Comparison of ENCODE assay signal across 26 mouse cellular contexts in the genomic region with DNA sequence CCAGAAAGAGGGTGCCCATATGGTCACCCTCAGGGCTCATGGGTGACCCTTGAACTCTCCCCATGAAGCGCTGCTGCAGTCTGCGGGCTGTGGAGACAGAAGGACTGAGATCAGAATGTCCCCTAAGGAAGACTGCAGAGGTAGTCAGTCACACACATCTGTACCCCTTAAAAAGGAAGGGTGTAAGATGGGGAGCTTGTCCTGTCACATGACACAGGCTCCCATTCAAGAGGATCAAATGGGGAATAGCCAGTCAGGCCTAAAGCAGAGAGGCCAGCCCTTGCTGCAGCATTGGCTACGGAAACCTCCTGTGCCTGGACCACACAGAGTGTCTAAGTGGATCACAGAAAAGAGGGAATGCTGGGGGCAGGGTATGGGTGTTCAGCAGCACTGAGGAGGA. TPM values are rescaled to one million over a fixed set of nuclear protein-coding genes. Genes with fewer than 3 reads are reported as not detected.
DNase-seq lines count a peak whose midpoint lies in the region; ATAC-seq lines count a peak whose summit lies in the region.
"Had no signal": no experiment of that assay in that cellular context is flagged by ENCODE, and none has a peak within 500 bp of the region (broad histone marks: within the 10 kb centered on the region; RNA-seq: fewer than 3 reads in every experiment).

No protein-coding gene starts in this region.

- H3K9ac ChIP-seq in kidney, embryonic 15.5 days: no peak overlapping the region
- H3K9ac ChIP-seq in midbrain, embryonic 13.5 days (replicated peaks): 0 out of 2 replicates have a peak overlapping the region, but pooled peaks have one; percentile 2
- no peak overlapping the region for H3K9ac ChIP-seq in midbrain, embryonic 14.5 days (replicated peaks; ENCODE audit: low read length)
- H3K9ac ChIP-seq: embryonic facial prominence, embryonic 13.5 days; forebrain, embryonic 13.5 days had no signal

- H3K36me3 ChIP-seq in kidney, embryonic 15.5 days: no peaks in the 10 kb centered on the region
- no peaks in the 10 kb centered on the region for H3K36me3 ChIP-seq in midbrain, embryonic 13.5 days
- no peaks in the 10 kb centered on the region for H3K36me3 ChIP-seq in midbrain, embryonic 14.5 days (ENCODE audit: control insufficient read depth, insufficient read depth, low read length)
- no peaks in the 10 kb centered on the region for H3K36me3 ChIP-seq in embryonic facial prominence, embryonic 10.5 days (replicated peaks)
- H3K36me3 ChIP-seq: embryonic facial prominence, embryonic 13.5 days had no signal

- DNase-seq in embryo, embryonic 10 days (ENCODE audit: low spot score): peak; percentile 39
- DNase-seq in embryo, embryonic 9.5 days (ENCODE audit: extremely low spot score): no peak
- DNase-seq in kidney, postnatal 14 days: no peak
- no peak for DNase-seq in midbrain, embryonic 14.5 days
- no peak for DNase-seq in embryonic facial prominence, embryonic 10.5 days (ENCODE audit: low spot score)
- DNase-seq: adrenal gland, adult 8-10 months; cerebellum, adult 8-10 months; gastrocnemius, adult 2 months; heart, postnatal 4 days; kidney, adult 18-20 months; lung, adult 18-20 months; lung, postnatal 4 days; retina, postnatal 1 day; right cerebral cortex, postnatal 25 days; spleen, adult 18-20 months; thymus, postnatal 25 days had no signal

- H3K4me1 ChIP-seq in kidney, embryonic 15.5 days: peaks cover 22% of the 10 kb centered on the region
- peaks cover 20% of the 10 kb centered on the region; the same call in 1 of the 2 replicates for H3K4me1 ChIP-seq in midbrain, embryonic 13.5 days (replicated peaks)
- no peaks in the 10 kb centered on the region for H3K4me1 ChIP-seq in midbrain, embryonic 14.5 days (ENCODE audit: control insufficient read depth, insufficient read depth, low read length)
- H3K4me1 ChIP-seq in embryonic facial prominence, embryonic 10.5 days: peaks cover 64% of the 10 kb centered on the region

- H3K9me3 ChIP-seq in kidney, embryonic 15.5 days (replicated peaks): no peaks in the 10 kb centered on the region
- no peaks in the 10 kb centered on the region for H3K9me3 ChIP-seq in midbrain, embryonic 13.5 days
- H3K9me3 ChIP-seq in midbrain, embryonic 14.5 days (ENCODE audit: control insufficient read depth, low read length): no peaks in the 10 kb centered on the region
- no peaks in the 10 kb centered on the region for H3K9me3 ChIP-seq in embryonic facial prominence, embryonic 10.5 days
- H3K9me3 ChIP-seq: embryonic facial prominence, embryonic 13.5 days; forebrain, embryonic 13.5 days; heart, embryonic 10.5 days had no signal

- 80% methylated on average over 3 of the region's 3 CpGs for WGBS in kidney, embryonic 15.5 days
- 65% methylated on average over 3 of the region's 3 CpGs for WGBS in midbrain, embryonic 13.5 days
- 63% methylated on average over 3 of the region's 3 CpGs for WGBS in midbrain, embryonic 14.5 days
- WGBS in embryonic facial prominence, embryonic 10.5 days: 67% methylated on average over 3 of the region's 3 CpGs

- H3K4me2 ChIP-seq in kidney, embryonic 15.5 days: no peak overlapping the region
- no peak overlapping the region for H3K4me2 ChIP-seq in midbrain, embryonic 13.5 days (replicated peaks)
- no peak overlapping the region for H3K4me2 ChIP-seq in midbrain, embryonic 14.5 days (ENCODE audit: low read length)
- H3K4me2 ChIP-seq: embryonic facial prominence, embryonic 13.5 days; forebrain, embryonic 13.5 days; liver, embryonic 11.5 days had no signal

- no peak for ATAC-seq in kidney, embryonic 15.5 days (replicated peaks; ENCODE audit: low FRiP score)
- no peak for ATAC-seq in midbrain, embryonic 13.5 days
- ATAC-seq in midbrain, embryonic 14.5 days (ENCODE audit: low FRiP score, low TSS enrichment): no peak
- ATAC-seq: activated CD4-positive, CD25-positive, alpha-beta regulatory T cell, adult 4 months; forebrain, embryonic 13.5 days; hindbrain, embryonic 16.5 days had no signal

- 0 out of 2 replicates have a peak overlapping the region, but pooled peaks have one; percentile 19 for H3K27ac ChIP-seq in kidney, embryonic 15.5 days
- H3K27ac ChIP-seq in midbrain, embryonic 13.5 days: no peak overlapping the region
- H3K27ac ChIP-seq in midbrain, embryonic 14.5 days (replicated peaks; ENCODE audit: low read depth, low read length): no peak overlapping the region
- no peak overlapping the region for H3K27ac ChIP-seq in embryonic facial prominence, embryonic 10.5 days (replicated peaks)
- H3K27ac ChIP-seq: embryonic facial prominence, embryonic 13.5 days; forebrain, embryonic 13.5 days; gastrocnemius, adult 2 months; heart, embryonic 10.5 days; kidney, postnatal 0 days had no signal

- H3K4me3 ChIP-seq in kidney, embryonic 15.5 days (replicated peaks): no peak overlapping the region
- no peak overlapping the region for H3K4me3 ChIP-seq in midbrain, embryonic 13.5 days (replicated peaks)
- no peak overlapping the region for H3K4me3 ChIP-seq in midbrain, embryonic 14.5 days (replicated peaks; ENCODE audit: low read depth, low read length)
- H3K4me3 ChIP-seq in embryonic facial prominence, embryonic 10.5 days: no peak overlapping the region
- H3K4me3 ChIP-seq: embryonic facial prominence, embryonic 13.5 days; erythroblast, embryonic 14.5 days; forebrain, embryonic 13.5 days; gastrocnemius, adult 2 months; heart, embryonic 10.5 days had no signal

- H3K27me3 ChIP-seq in kidney, embryonic 15.5 days: no peaks in the 10 kb centered on the region
- no peaks in the 10 kb centered on the region for H3K27me3 ChIP-seq in midbrain, embryonic 13.5 days
- H3K27me3 ChIP-seq in midbrain, embryonic 14.5 days (ENCODE audit: control insufficient read depth, insufficient read depth, low read length): no peaks in the 10 kb centered on the region
- no peaks in the 10 kb centered on the region for H3K27me3 ChIP-seq in embryonic facial prominence, embryonic 10.5 days (replicated peaks; ENCODE audit: low read depth, poor library complexity, severe bottlenecking)
- H3K27me3 ChIP-seq: embryonic facial prominence, embryonic 13.5 days; forebrain, embryonic 13.5 days had no signal

RNA-seq across cellular contexts. Expression of a gene that starts 13.5 kb away (rescaled TPM):
- polyA plus RNA-seq in kidney, embryonic 15.5 days (2015; fragmentation: Nextera tagmentation; extraction: Ambion mirVana): 2.4 and 3.2 TPM in 2 replicates
- 15.1 and 18.6 TPM in 2 replicates for polyA plus RNA-seq in midbrain, embryonic 13.5 days (2015; fragmentation: Nextera tagmentation; extraction: Ambion mirVana)
- polyA plus RNA-seq in midbrain, embryonic 14.5 days (2014; fragmentation: Nextera tagmentation; extraction: Ambion mirVana): 34.6 and 36.1 TPM in 2 replicates
- 0.84 and 1.6 TPM in 2 replicates for polyA plus RNA-seq in embryonic facial prominence, embryonic 10.5 days (2016; fragmentation: Nextera tagmentation; extraction: Ambion mirVana)
- polyA plus RNA-seq: activated CD4-positive, CD25-positive, alpha-beta regulatory T cell, adult 4 months had no signal

RNA-seq across cellular contexts. Expression of a gene that starts 53.2 kb away (rescaled TPM):
- polyA plus RNA-seq in kidney, embryonic 15.5 days (2015; fragmentation: Nextera tagmentation; extraction: Ambion mirVana): 23.7 and 27.7 TPM in 2 replicates
- polyA plus RNA-seq in midbrain, embryonic 13.5 days (2015; fragmentation: Nextera tagmentation; extraction: Ambion mirVana): 29.3 and 37.9 TPM in 2 replicates
- 27.6 and 31.9 TPM in 2 replicates for polyA plus RNA-seq in midbrain, embryonic 14.5 days (2014; fragmentation: Nextera tagmentation; extraction: Ambion mirVana)
- 43.0 and 46.9 TPM in 2 replicates for polyA plus RNA-seq in embryonic facial prominence, embryonic 10.5 days (2016; fragmentation: Nextera tagmentation; extraction: Ambion mirVana)
